Mouse (Mus musculus): Measurements from ENCODE around the gene Myo9b.

The Myo9b gene

GRCm38 (mm10) chr8:71366771-71367528, 94.4 kb downstream of the Myo9b start, which contains the start of gene Use1:
Use1 (plus strand) TSS chr8:71366848.
- DNase-seq (ENCODE audit: low read depth, low spot score): peak; percentile 98

- peak; percentile 48 for DNase-seq (ENCODE audit: low read depth, low spot score)
Measured at GRCm38 (mm10) chr8:71367529-71368176, 95.1 kb downstream of the Myo9b start.

- DNase-seq (ENCODE audit: low read depth, low spot score): peak; percentile 84
Measured at GRCm38 (mm10) chr8:71368366-71368765, 95.9 kb downstream of the Myo9b start.

GRCm38 (mm10) chr8:71369040-71369718, 96.7 kb downstream of the Myo9b start:
- no peak for DNase-seq (ENCODE audit: low read depth, low spot score)

GRCm38 (mm10) chr8:71370711-71371235, 98.3 kb downstream of the Myo9b start:
- peak; percentile 62 for DNase-seq (ENCODE audit: low read depth, low spot score)

GRCm38 (mm10) chr8:71371236-71371848, 98.8 kb downstream of the Myo9b start, which contains the start of gene Ocel1:
Ocel1 (plus strand) TSS chr8:71371298.
- peak; percentile 95 for DNase-seq (ENCODE audit: low read depth, low spot score)

- no peak for DNase-seq (ENCODE audit: low read depth, low spot score)
Measured at GRCm38 (mm10) chr8:71372427-71372826, 99.9 kb downstream of the Myo9b start.

- DNase-seq (ENCODE audit: low read depth, low spot score): no peak
Measured at GRCm38 (mm10) chr8:71373000-71373399, 100.5 kb downstream of the Myo9b start.

GRCm38 (mm10) chr8:71374616-71375206, 102.2 kb downstream of the Myo9b start:
- no peak for DNase-seq (ENCODE audit: low read depth, low spot score)

GRCm38 (mm10) chr8:71375581-71376422, 103.3 kb downstream of the Myo9b start:
- no peak for DNase-seq (ENCODE audit: low read depth, low spot score)

GRCm38 (mm10) chr8:71376423-71377030, 104.0 kb downstream of the Myo9b start:
- DNase-seq (ENCODE audit: low read depth, low spot score): no peak

- DNase-seq (ENCODE audit: low read depth, low spot score): no peak
Measured at GRCm38 (mm10) chr8:71379008-71379407, 106.5 kb downstream of the Myo9b start.

GRCm38 (mm10) chr8:71379512-71380075, 107.1 kb downstream of the Myo9b start:
- DNase-seq (ENCODE audit: low read depth, low spot score): no peak

GRCm38 (mm10) chr8:71380178-71381171, 108.0 kb downstream of the Myo9b start:
- DNase-seq (ENCODE audit: low read depth, low spot score): no peak

GRCm38 (mm10) chr8:71381421-71381970, 109.0 kb downstream of the Myo9b start, which contains the start of gene Nr2f6:
Nr2f6 (minus strand) TSS chr8:71381960.
- DNase-seq (ENCODE audit: low read depth, low spot score): peak; percentile 50

GRCm38 (mm10) chr8:71381971-71382961, 109.8 kb downstream of the Myo9b start:
- DNase-seq (ENCODE audit: low read depth, low spot score): peak; percentile 92

GRCm38 (mm10) chr8:71383396-71383795, 110.9 kb downstream of the Myo9b start:
- DNase-seq (ENCODE audit: low read depth, low spot score): no peak

Data from 3T3-L1 (cell line).